Mouse (Mus musculus): ENCODE results near the gene Gcnt3.
"Not testable (repeated sequence)": the region's sequence is repeated elsewhere in the genome, so short reads cannot be mapped to it uniquely, and the experiment has no call there.

Gcnt3 gene

GRCm38 (mm10) chr9:70044865-70045264 lies 7.0 kb upstream of the Gcnt3 start:
- in situ Hi-C loops (cut with MboI, MseI), result loop anchor here (5.0 kb wide), 1 partner anchor 58 kb away; the partner anchor contains the start of gene Bnip2

GRCm38 (mm10) chr9:70042935-70043334 lies 5.0 kb upstream of the Gcnt3 start:
- in situ Hi-C loops (cut with MboI, MseI), result no loop called here

- in situ Hi-C loops (cut with MboI, MseI), result no loop called here
These were observed 4.2 kb upstream of the Gcnt3 start for GRCm38 (mm10) chr9:70042137-70042536.

- in situ Hi-C loops (cut with MboI, MseI), result no loop called here
These were observed 2.7 kb upstream of the Gcnt3 start for GRCm38 (mm10) chr9:70040570-70040969.

GRCm38 (mm10) chr9:70039597-70040385 lies 1.9 kb upstream of the Gcnt3 start:
- in situ Hi-C loops (cut with MboI, MseI), result no loop called here

- in situ Hi-C loops (cut with MboI, MseI), result no loop called here
These were observed 1.2 kb downstream of the Gcnt3 start for GRCm38 (mm10) chr9:70036646-70037045.

GRCm38 (mm10) chr9:70034702-70035101 lies 3.2 kb downstream of the Gcnt3 start:
- in situ Hi-C loops (cut with MboI, MseI), result no loop called here

- in situ Hi-C loops (cut with MboI, MseI), result no loop called here
These were observed 4.8 kb downstream of the Gcnt3 start for GRCm38 (mm10) chr9:70033056-70033455.

GRCm38 (mm10) chr9:70032167-70032566 lies 5.7 kb downstream of the Gcnt3 start:
- in situ Hi-C loops (cut with MboI, MseI), result no loop called here

- in situ Hi-C loops (cut with MboI, MseI), result loop anchor here (5.0 kb wide), 1 partner anchor 52 kb away; no protein-coding TSS in a partner anchor
These were observed 12.4 kb downstream of the Gcnt3 start for GRCm38 (mm10) chr9:70025365-70026012.

- in situ Hi-C loops (cut with MboI, MseI), result loop anchor here (5.0 kb wide), 1 partner anchor 53 kb away; no protein-coding TSS in a partner anchor
These were observed 13.2 kb downstream of the Gcnt3 start for GRCm38 (mm10) chr9:70024648-70025047.

GRCm38 (mm10) chr9:70023615-70024014 lies 14.3 kb downstream of the Gcnt3 start:
- in situ Hi-C loops (cut with MboI, MseI), result not testable (repeated sequence)

GRCm38 (mm10) chr9:70022083-70022482 lies 15.8 kb downstream of the Gcnt3 start:
- in situ Hi-C loops (cut with MboI, MseI), result no loop called here

GRCm38 (mm10) chr9:70021610-70022009 lies 16.3 kb downstream of the Gcnt3 start:
- in situ Hi-C loops (cut with MboI, MseI), result no loop called here

- in situ Hi-C loops (cut with MboI, MseI), result no loop called here
These were observed 19.0 kb downstream of the Gcnt3 start for GRCm38 (mm10) chr9:70018879-70019278.

GRCm38 (mm10) chr9:70015632-70016031 lies 22.3 kb downstream of the Gcnt3 start:
- in situ Hi-C loops (cut with MboI, MseI), result no loop called here

GRCm38 (mm10) chr9:70012408-70012901 lies 25.4 kb downstream of the Gcnt3 start, which contains the start of gene Gtf2a2:
Gene Gtf2a2, plus strand, starts transcription at chr9:70012550.
- in situ Hi-C loops (cut with MboI, MseI), result no loop called here

- in situ Hi-C loops (cut with MboI, MseI), result no loop called here
These were observed 26.1 kb downstream of the Gcnt3 start for GRCm38 (mm10) chr9:70011537-70012407.

GRCm38 (mm10) chr9:70010781-70011473 lies 27.0 kb downstream of the Gcnt3 start:
- in situ Hi-C loops (cut with MboI, MseI), result no loop called here

- in situ Hi-C loops (cut with MboI, MseI), result no loop called here
These were observed 28.1 kb downstream of the Gcnt3 start for GRCm38 (mm10) chr9:70009754-70010304.
